Mouse (Mus musculus) left cerebral cortex, postnatal 36 days (tissue): ENCODE data around the gene Tefm. TPM values are rescaled to one million over a fixed set of nuclear protein-coding genes. Genes with fewer than 3 reads are reported as not detected.
A peak's percentile ranks its signal among the peaks of the same experiment; 100 is the strongest.
"Not testable (repeated sequence)": the region's sequence is repeated elsewhere in the genome, so short reads cannot be mapped to it uniquely, and the experiment has no call there.

Source experiments
- DNase-seq, 2 experiments: peaks; one replicate each; pipeline ENCODE4 v3.0.0; 2021 to 2022; ENCODE audit warnings: low spot score in 2 of 2, mixed read lengths in 1 of 2
- intact Hi-C: fragments of 180-260 bp; cut with DNase I; formaldehyde crosslinking; loops from one replicate; pipeline ENCODE4 v1.15.1; 2025
- total RNA-seq, 2 experiments: library from RNA; stranded (reverse); gene quantifications; 2 replicates each; pipeline ENCODE4 v1.2.3; 2021

Tefm gene
- total RNA-seq, 2 experiments from 2014 or later, result 7.9 to 8.3 TPM

- intact Hi-C loops, result no loop called here
- DNase-seq, result no peak
These were observed 19.1 kb upstream of the Tefm start for GRCm38 (mm10) chr11:80161041-80161440.

DNA sequence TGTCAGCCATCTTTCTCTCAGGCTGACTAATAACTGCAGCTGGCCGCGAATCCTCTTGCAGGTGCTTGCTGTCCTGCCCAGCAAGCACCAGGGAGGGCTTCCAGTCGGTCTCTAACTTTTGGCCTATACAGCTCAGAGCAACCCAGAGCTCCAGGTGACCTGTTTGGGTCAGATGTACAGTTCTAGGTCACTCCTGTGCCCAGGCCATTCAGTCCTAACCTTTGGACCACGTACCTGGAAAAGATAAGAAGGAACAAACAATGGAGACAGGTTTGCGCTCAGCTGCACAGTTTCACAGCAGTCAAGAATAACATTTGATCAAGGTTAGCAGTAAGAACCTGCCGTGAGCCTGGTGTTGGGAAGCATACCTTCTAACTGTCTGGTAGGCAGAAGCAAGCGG is 17.0 kb upstream of the Tefm start:
- intact Hi-C loops, result no loop called here
- DNase-seq, result no peak

GRCm38 (mm10) chr11:80156841-80157240 is 14.9 kb upstream of the Tefm start:
- no peak for DNase-seq
- intact Hi-C loops, result no loop called here

DNA sequence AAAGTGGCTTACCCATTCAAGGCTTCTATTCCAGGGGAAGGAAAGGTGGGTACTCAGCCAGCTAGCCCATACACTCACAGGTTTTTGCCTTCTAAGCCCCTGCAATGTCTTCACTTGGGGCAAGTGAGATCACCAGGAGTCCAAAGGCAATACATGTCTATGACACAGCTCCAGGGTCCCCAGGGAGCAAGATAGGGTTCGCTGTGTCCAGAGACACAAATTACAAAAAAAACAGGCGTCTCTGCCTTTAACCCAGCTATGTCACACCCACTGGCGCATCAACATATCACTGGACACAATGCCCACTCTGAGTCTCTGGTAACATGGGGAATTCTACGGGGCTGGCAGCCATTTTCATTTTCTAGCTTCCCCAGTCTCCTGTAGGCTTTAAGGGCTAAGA is 14.0 kb upstream of the Tefm start:
- intact Hi-C loops, result no loop called here
- no peak for DNase-seq

DNA sequence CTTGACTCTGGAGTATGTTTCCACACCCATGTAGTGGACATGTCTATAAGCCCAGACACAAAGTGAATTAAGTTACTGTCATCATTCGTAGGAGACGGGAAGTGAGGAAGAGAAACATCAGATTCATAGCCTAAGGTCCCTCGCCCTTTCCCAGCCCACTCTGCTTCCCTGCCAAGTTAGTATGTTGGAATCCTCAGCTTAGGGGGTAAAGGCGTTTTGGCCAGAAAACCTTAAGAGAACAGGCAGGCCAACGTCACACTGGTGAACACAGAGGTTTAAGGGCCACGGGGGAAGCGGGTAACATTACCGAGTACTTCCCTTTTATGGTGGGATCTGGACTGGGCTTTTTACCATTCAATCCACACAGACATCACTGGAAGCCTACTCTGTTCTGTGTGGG is 13.6 kb upstream of the Tefm start:
- DNase-seq, result no peak
- intact Hi-C loops, result no loop called here

DNA sequence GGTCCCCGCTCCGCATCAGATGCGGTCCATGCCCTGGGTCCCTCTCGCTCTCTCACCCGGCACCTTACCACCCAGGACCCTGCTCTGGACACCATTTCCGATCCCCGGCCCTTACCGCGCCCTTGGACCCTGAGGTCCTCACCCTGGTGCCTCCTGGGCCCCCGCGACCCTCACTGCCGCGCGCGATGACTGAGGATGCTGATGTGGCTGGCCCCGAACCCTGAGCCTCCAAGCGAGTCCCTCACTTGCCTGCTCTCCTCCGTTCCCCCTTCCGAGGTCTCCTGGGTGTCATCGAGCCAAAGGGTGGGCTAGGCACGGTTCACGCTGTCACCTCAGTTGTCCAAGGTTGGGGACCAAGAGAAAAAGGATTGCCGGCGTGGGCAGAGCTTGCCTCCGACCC is 12.5 kb upstream of the Tefm start:
- intact Hi-C loops, result no loop called here
- no peak for DNase-seq

- DNase-seq, result peak; percentile 51 to 67
- intact Hi-C loops, result no loop called here
These were observed 12.0 kb upstream of the Tefm start, which contains the start of gene Adap2 for GRCm38 (mm10) chr11:80153857-80154495. Gene Adap2, plus strand, starts transcription at chr11:80154105.

DNA sequence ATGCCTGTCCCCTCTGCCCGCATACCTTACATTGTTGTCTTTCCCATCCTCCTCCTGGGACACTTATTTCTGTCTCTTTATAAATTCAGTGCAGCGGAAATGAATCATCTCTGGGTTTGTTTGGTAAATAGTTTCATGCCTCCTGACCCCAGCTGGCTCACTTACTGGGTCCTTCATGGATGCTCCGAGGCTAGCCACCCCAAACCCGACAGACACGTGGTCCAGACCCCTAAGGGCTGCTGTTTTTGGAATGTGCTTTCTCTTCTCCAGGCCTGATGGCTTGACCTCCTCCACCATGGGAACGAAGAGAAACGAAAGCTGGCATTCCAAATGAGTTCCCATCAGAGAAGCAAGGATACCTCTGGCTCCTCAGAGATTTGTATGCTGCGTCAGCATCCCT is 10.4 kb upstream of the Tefm start:
- intact Hi-C loops, result no loop called here
- DNase-seq, result no peak

DNA sequence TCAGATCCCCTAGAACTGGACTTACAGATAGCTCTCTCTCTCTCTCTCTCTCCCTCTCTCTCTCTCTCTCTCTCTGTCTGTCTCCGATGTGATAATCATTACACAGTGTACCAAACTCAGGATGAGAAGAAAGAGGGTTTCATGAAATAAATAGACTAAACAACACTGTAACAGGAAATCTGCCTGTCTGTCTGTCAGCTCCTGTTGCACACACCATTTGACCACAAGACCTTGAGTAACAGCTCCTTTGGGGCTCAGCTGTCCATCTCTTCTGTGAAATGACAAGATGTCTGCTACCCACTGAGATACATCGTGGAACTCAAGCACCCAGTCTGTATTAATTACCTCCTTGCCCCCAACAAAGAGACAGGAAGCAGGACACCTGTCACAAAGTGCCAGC is 9.6 kb upstream of the Tefm start:
- intact Hi-C loops, result no loop called here
- no peak for DNase-seq

DNA sequence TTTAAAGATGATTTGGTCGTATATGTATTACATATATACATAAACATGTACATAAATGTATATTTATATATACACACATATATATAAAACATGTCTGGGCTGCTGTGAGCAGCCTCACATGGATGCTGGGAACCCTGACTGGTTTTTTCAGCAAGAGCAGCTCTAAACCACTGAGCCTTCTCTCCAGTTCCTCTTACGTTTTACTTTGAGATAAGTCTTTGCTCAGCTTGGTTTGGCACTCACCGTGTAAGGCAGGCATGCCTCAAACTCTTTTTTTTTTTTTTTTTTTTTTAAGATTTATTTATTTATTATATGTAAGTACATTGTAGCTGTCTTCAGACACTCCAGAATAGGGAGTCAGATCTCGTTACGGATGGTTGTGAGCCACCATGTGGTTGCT is 8.6 kb upstream of the Tefm start:
- intact Hi-C loops, result no loop called here
- DNase-seq, result no peak

DNA sequence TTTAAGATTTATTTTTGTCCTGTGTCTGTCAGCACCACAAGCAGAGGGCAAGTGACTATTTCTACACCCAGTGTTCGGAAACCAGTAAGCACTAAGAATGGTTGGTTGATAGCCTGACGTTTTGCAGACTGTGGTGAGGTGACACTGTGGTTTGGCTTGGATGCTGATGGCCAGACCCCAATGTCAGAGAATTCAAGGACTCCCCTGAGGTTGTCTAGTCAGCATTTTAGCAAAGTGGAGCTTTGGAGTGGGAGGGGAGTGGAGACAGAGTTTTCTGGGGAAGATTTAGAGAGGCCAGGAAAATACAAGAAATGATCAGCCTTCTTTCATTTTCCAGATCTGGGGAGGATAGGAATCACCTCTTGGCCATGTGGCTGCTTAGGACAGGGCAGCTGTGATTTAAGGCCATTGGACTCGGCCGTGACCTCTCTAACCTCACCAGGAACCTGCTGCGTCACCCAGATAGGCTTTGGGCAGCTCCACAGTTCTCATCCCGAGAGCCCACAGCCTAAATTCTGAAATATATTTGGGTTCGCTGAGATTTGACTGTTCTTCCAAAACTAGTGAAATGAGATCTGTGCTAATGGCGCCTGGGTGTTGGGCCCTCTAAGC is 7.5 kb upstream of the Tefm start:
- intact Hi-C loops, result no loop called here
- no peak for DNase-seq

GRCm38 (mm10) chr11:80148974-80149373 is 7.0 kb upstream of the Tefm start:
- DNase-seq, intact Hi-C loops: not testable (repeated sequence)

- DNase-seq, result no peak
- intact Hi-C loops, result no loop called here
These were observed 6.3 kb upstream of the Tefm start for GRCm38 (mm10) chr11:80148313-80148712.

DNA sequence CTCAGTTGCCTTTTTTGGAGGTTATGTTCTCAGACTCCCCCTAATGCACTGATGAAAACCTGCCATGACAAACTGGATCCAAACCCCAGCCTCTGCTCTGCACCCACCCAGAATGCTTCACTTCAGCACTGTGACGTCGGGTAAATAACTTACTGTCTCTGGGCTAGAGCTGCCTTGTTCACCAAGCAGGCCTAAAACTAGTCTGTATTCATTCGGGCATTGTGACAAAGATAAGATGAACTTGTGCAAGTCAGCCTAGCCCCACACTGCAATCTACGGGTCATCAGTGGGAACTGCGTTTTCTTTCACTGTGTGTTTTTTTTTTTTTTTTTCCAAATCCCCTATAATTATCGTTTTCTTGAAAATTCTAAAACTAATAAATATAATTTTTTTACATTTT is 5.8 kb upstream of the Tefm start:
- DNase-seq, result no peak
- intact Hi-C loops, result no loop called here

DNA sequence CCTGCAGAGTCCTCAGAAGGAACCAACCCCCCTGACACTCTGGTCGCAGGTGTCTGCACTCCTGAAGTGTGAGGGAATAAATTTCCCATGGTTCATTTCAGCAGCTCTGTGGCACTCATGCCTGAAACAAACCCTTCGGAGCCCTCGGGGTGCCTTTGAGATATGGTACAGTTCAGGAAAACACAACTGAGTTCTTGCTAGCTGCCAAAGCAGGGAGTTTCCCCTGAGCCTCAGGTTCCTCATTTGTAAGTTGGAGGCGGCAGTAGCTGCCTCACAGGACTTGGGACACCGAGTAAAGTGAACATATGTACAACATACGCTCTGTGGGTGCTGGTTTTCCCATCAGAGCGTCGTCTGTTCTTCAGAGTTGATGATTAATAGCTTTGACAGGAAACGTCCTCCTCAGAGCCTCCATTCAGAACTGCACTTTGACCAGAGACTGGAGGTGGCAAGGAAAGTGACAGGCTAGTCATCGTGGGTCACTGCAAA is 3.9 kb upstream of the Tefm start:
- DNase-seq, result no peak
- intact Hi-C loops, result no loop called here

- intact Hi-C loops, result no loop called here
- DNase-seq, result no peak
These were observed 897 bp upstream of the Tefm start for GRCm38 (mm10) chr11:80142872-80143271.

DNA sequence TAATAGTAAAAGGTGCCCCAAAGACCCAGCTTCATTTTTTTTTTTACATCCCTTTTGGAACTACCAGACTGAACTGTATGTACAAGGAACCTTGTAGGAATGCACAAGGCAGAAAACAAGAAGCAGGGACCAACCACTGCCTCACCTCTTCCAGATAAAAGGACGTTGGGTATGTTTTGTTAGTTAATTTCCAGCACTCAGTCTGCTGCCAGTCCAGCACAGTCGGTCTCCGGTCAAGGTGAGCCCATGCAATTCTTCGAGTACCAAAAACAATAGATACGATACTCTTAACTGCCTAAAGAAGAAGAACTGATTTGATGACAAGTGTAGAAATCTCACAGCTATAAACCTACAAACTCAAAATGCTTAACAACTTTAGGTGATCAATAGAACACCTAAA is 4.2 kb downstream of the Tefm start:
- no peak for DNase-seq
- intact Hi-C loops, result no loop called here

GRCm38 (mm10) chr11:80136786-80137185 is 5.2 kb downstream of the Tefm start:
- DNase-seq, result no peak

GRCm38 (mm10) chr11:80135954-80136683 is 5.9 kb downstream of the Tefm start:
- no peak for DNase-seq
- intact Hi-C loops, result no loop called here

More at GRCm38 (mm10) chr11:80136786-80137185, 5.2 kb downstream of the Tefm start:
- intact Hi-C loops, result no loop called here

DNA sequence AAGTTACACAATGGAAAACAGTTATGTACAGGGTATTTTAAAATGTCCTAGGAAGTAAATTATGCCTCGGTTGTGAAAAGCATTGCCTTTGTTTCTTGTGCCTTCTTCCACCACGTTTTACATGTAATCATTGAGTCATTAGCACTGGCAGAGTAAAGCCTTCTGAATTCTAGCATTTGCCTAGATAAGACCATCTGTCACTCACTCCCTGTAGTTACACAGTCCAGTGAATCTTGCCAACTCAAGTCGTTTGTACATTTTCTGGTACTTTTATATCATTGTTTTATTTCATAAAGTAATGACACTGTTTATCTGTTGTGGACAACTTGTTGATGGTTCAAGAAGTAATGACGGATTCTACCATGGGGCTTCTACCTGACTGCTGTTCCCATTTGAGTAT is 7.2 kb downstream of the Tefm start:
- intact Hi-C loops, result no loop called here
- no peak for DNase-seq

- no peak for DNase-seq
- intact Hi-C loops, result no loop called here
These were observed 9.9 kb downstream of the Tefm start for GRCm38 (mm10) chr11:80132050-80132449.
